Mouse (Mus musculus) right cerebral cortex, postnatal 4 days (tissue): ENCODE measurements at regions not wholly inside any gene's neighbourhood (a gene's known extent, or its start where the extent isn't known, plus 50 kb on each side); places are given as distances from the start of the nearest gene placed in this dataset.
A peak's percentile ranks its signal among the peaks of the same experiment; 100 is the strongest.

Experiments used
- DNase-seq: peaks from one replicate; pipeline ENCODE4 v3.0.0-alpha.2; 2022

GRCm38 (mm10) chr8:107719656-107720055, 131.4 kb upstream of the Psmd7 start:
- no peak for DNase-seq

GRCm38 (mm10) chr8:107726716-107727115, 138.5 kb upstream of the Psmd7 start:
- DNase-seq = no peak

- DNase-seq = no peak
These were observed 139.0 kb upstream of the Psmd7 start for GRCm38 (mm10) chr8:107727276-107727675.

- DNase-seq = no peak
These were observed 150.8 kb upstream of the Psmd7 start for GRCm38 (mm10) chr8:107739091-107739490.

- no peak for DNase-seq
These were observed 168.8 kb upstream of the Psmd7 start for GRCm38 (mm10) chr8:107757083-107757482.

- DNase-seq = peak; percentile 3
These were observed 170.4 kb upstream of the Psmd7 start for GRCm38 (mm10) chr8:107758637-107759036.

GRCm38 (mm10) chr8:107776906-107777305, 165.5 kb upstream of the Zfhx3 start:
- DNase-seq = no peak

- DNase-seq = no peak
These were observed 156.7 kb upstream of the Zfhx3 start for GRCm38 (mm10) chr8:107785771-107786170.

- DNase-seq = no peak
These were observed 150.2 kb upstream of the Zfhx3 start for GRCm38 (mm10) chr8:107792286-107792685.

- no peak for DNase-seq
These were observed 127.5 kb upstream of the Zfhx3 start for GRCm38 (mm10) chr8:107814931-107815330.

- DNase-seq = no peak
These were observed 126.7 kb upstream of the Zfhx3 start for GRCm38 (mm10) chr8:107815775-107816174.

GRCm38 (mm10) chr8:107817796-107818195, 124.6 kb upstream of the Zfhx3 start:
- no peak for DNase-seq

GRCm38 (mm10) chr8:107820174-107820760, 122.2 kb upstream of the Zfhx3 start:
- DNase-seq = no peak

- no peak for DNase-seq
These were observed 120.9 kb upstream of the Zfhx3 start for GRCm38 (mm10) chr8:107821522-107821921.

GRCm38 (mm10) chr8:107824096-107824495, 118.3 kb upstream of the Zfhx3 start:
- no peak for DNase-seq

GRCm38 (mm10) chr8:107824640-107825039, 117.8 kb upstream of the Zfhx3 start:
- peak; percentile 26 for DNase-seq

- DNase-seq = no peak
These were observed 114.8 kb upstream of the Zfhx3 start for GRCm38 (mm10) chr8:107827500-107828125.

GRCm38 (mm10) chr8:107828541-107828940, 113.9 kb upstream of the Zfhx3 start:
- no peak for DNase-seq

- no peak for DNase-seq
These were observed 109.0 kb upstream of the Zfhx3 start for GRCm38 (mm10) chr8:107833481-107833880.

GRCm38 (mm10) chr8:107846141-107846540, 96.3 kb upstream of the Zfhx3 start:
- no peak for DNase-seq

- no peak for DNase-seq
These were observed 91.0 kb upstream of the Zfhx3 start for GRCm38 (mm10) chr8:107851236-107852043.

- no peak for DNase-seq
These were observed 82.7 kb upstream of the Zfhx3 start for GRCm38 (mm10) chr8:107859770-107860169.

GRCm38 (mm10) chr8:107860251-107860650, 82.2 kb upstream of the Zfhx3 start:
- DNase-seq = no peak
